Mouse (Mus musculus): ENCODE results near the gene Bcl9. TPM values are rescaled to one million over a fixed set of nuclear protein-coding genes. Genes with fewer than 3 reads are reported as not detected.

The Bcl9 gene
- polyA plus RNA-seq, 1 experiment from 2014 or later: 43.7 TPM

DNA sequence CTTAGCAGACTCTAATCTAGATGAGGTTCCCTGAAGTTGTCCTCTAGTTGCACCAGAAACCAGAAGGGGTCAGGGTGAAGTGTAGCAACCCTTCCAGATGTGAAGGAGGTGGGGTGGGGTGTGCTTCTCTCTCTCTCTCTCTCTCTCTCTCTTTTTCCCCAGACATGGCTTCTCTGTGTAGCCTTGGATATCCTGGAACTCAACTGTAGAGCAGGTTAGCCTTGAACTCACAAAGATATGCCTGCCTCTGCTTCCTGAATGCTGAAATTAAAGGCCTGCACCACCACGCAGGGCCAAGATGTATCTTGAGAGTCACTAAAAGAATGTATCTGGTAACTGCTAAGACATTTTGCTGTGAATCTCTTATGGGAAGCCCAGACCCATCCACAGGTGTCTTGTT, 140.4 kb downstream of the Bcl9 start:
- Histone ChIP-seq H3K4me3 (replicated peaks; ENCODE audit: low read depth, low read length) (no peak overlapping the region), H3K27ac (no peak overlapping the region), H3K9ac (ENCODE audit: low read depth, low read length) (no peak overlapping the region), H3K36me3 (ENCODE audit: insufficient read depth, low read length) (no peaks in the 10 kb centered on the region), H3K4me2 (ENCODE audit: low read length) (no peak overlapping the region), H3K27me3 (ENCODE audit: insufficient read depth, low read length) (no peaks in the 10 kb centered on the region), H3K9me3 (replicated peaks; ENCODE audit: low read length) (no peaks in the 10 kb centered on the region), H3K4me1 (replicated peaks; ENCODE audit: insufficient read depth, low read length) (0 out of 2 replicates have a peak, but pooled peaks cover 3% of the 10 kb centered on the region)
- WGBS: 92% methylated on average over 1 of the region's 1 CpGs
- no peak for ATAC-seq (replicated peaks; ENCODE audit: low FRiP score, low read depth)
- no peak for DNase-seq (ENCODE audit: low spot score)
- no peak for TF ChIP-seq CTCF (IDR thresholded peaks at IDR 0.05; ENCODE audit: low read depth)

DNA sequence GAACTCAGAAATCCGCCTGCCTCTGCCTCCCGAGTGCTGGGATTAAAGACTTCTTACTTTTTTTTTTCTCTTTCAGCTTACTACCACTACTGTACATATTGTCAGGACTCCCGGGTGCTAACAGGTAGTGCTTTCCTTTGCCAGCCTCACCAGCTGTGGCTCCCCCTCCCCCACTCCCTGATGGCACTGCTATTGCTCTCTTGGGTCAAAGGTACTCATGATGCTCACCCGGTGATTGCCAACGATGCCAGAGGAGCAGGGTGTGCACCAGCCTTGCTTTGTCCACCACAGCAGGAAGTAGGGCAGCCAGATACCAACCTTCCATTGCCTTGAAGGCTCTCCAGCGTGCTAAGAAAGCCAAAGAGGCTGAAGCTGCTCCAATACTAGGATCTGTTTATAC, 141.3 kb downstream of the Bcl9 start:
- H3K27me3 ChIP-seq (ENCODE audit: insufficient read depth, low read length): no peaks in the 10 kb centered on the region
- DNase-seq (ENCODE audit: low spot score): no peak
- TF ChIP-seq CTCF (IDR thresholded peaks at IDR 0.05; ENCODE audit: low read depth): no peak
- no peaks in the 10 kb centered on the region for H3K36me3 ChIP-seq (ENCODE audit: insufficient read depth, low read length)
- no peak overlapping the region for H3K4me3 ChIP-seq (replicated peaks; ENCODE audit: low read depth, low read length)
- 95% methylated on average over 6 of the region's 6 CpGs for WGBS
- no peak overlapping the region for H3K27ac ChIP-seq
- H3K9ac ChIP-seq (ENCODE audit: low read depth, low read length): no peak overlapping the region
- no peak for ATAC-seq (replicated peaks; ENCODE audit: low FRiP score, low read depth)
- 0 out of 2 replicates have a peak, but pooled peaks cover 3% of the 10 kb centered on the region for H3K4me1 ChIP-seq (replicated peaks; ENCODE audit: insufficient read depth, low read length)
- H3K4me2 ChIP-seq (ENCODE audit: low read length): no peak overlapping the region
- H3K9me3 ChIP-seq (replicated peaks; ENCODE audit: low read length): no peaks in the 10 kb centered on the region

Other genes starting within 250 kb of the Bcl9 start
- gene Acp6, start 139.1 kb downstream of the Bcl9 start, polyA plus RNA-seq (2015; fragmentation: Nextera tagmentation; extraction: Ambion mirVana): 54.2 and 56.6 TPM in 2 replicates
- 0.04 TPM in 1 of 2 replicates, not detected in the other for gene Olfr1402, start 124.1 kb upstream of the Bcl9 start, polyA plus RNA-seq (2015; fragmentation: Nextera tagmentation; extraction: Ambion mirVana)